Mouse (Mus musculus) natural killer cell, adult 2 months (primary cell): ENCODE data around the gene Gm13199.

ENCODE experiments used
- DNase-seq, 2 experiments: peaks; one replicate each; pipeline ENCODE4 v3.0.0; 2022; ENCODE audit warnings: low spot score in 2 of 2

Gm13199 gene

DNA sequence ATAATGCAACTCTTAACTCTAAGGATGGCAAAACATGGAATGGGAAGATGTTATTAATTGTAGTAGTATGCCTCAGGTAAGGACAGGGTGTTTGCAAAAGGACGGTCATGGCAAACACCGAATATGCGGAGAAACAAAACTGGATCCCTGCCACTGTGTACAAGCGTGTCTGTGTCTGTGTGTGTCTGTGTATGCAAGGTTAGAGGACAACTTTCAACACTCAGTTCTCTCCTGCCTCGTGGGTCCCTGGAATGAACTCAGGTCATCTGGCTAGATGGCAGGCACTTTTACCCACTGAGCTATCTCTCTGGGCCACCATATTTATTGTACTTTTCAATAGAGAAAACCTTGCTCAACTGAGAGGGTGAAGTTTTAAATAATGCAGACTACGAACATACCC is 40.3 kb downstream of the Gm13199 start:
- no peak for DNase-seq

DNA sequence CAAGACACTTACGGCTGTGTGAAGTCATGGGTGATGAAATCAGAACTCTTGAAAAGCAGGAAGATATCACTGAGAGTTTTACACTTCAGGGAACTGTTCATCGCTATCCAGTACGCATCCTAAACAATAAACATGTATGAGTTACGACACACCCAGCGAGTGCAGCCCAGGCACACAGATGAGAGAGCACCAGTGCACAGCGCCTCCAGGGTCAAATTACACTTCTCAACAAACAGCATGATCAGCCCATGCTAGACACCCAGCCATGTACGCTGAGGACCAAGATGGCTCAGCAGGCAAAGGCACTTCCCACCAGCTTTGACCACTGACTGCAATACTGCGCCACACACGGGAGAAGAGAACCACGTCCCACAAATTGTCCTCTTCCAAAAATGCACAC is 41.5 kb downstream of the Gm13199 start:
- no peak for DNase-seq
